Mouse (Mus musculus) heart, postnatal 0 days (tissue): ENCODE measurements at regions not wholly inside any gene's neighbourhood (a gene's known extent, or its start where the extent isn't known, plus 50 kb on each side); places are given as distances from the start of the nearest gene placed in this dataset.

Source experiments
- CTCF ChIP-seq: IDR thresholded peaks from 2 replicates; pipeline ENCODE4 v1.5.1; 2016; ENCODE audit warnings: antibody characterized with exemption, control low read depth, low read depth
- EP300 ChIP-seq: IDR thresholded peaks from 2 replicates; pipeline ENCODE4 v1.6.1; 2016; ENCODE audit warnings: antibody characterized with exemption, low read depth

GRCm38 (mm10) chr10:109155768-109156167 is 145.0 kb upstream of the Syt1 start:
- TF ChIP-seq CTCF (no peak), EP300 (no peak)
